Comparison of ENCODE assay signal across 18 mouse cellular contexts in the genomic region with DNA sequence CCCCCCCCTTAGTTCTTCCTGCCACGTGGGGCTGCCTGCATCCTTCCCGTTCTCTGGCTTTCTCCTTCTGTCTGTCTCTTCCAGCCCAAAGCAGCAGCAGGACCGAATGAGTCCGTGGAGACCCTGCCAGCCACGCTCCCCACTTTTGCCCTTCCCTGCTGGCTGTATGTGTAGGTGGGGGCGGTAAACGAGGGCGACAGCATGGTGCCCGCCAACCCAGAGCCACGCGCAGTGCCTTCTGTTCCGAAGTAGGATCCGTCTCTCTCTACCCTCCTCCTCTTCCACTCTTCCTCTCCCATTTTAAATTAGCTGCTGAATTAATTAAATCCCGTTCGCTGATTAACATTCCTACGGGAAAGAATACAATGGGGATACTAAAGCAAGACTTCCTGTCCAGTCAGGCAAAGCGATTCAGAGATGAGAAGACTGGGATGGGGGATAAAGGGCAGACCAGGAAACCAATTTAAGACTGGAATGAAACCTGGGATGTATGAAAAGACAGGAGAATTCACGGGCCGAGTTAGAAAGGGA. TPM values are rescaled to one million over a fixed set of nuclear protein-coding genes. Genes with fewer than 3 reads are reported as not detected.
DNase-seq lines count a peak whose midpoint lies in the region; ATAC-seq lines count a peak whose summit lies in the region.
"Had no signal": no experiment of that assay in that cellular context is flagged by ENCODE, and none has a peak within 500 bp of the region (broad histone marks: within the 10 kb centered on the region; RNA-seq: fewer than 3 reads in every experiment).

No protein-coding gene starts in this region.

- no peaks in the 10 kb centered on the region for H3K36me3 ChIP-seq in embryonic facial prominence, embryonic 10.5 days (replicated peaks)
- H3K36me3 ChIP-seq in hindbrain, embryonic 14.5 days (replicated peaks; ENCODE audit: control insufficient read depth, insufficient read depth): no peaks in the 10 kb centered on the region
- no peaks in the 10 kb centered on the region for H3K36me3 ChIP-seq in neural tube, embryonic 13.5 days
- H3K36me3 ChIP-seq in heart, embryonic 10.5 days: no peaks in the 10 kb centered on the region
- H3K36me3 ChIP-seq: embryonic facial prominence, embryonic 13.5 days; limb, embryonic 15.5 days had no signal

- 35% methylated on average over 19 of the region's 19 CpGs for WGBS in embryonic facial prominence, embryonic 10.5 days
- WGBS in hindbrain, embryonic 14.5 days: 19% methylated on average over 19 of the region's 19 CpGs
- WGBS in neural tube, embryonic 13.5 days: 29% methylated on average over 19 of the region's 19 CpGs
- WGBS in heart, embryonic 10.5 days: 53% methylated on average over 19 of the region's 19 CpGs

- H3K9ac ChIP-seq in hindbrain, embryonic 14.5 days: peak overlapping the region; percentile 9; the same call in 1 of the 2 replicates
- no peak overlapping the region for H3K9ac ChIP-seq in neural tube, embryonic 13.5 days
- H3K9ac ChIP-seq: embryonic facial prominence, embryonic 13.5 days; limb, embryonic 15.5 days had no signal

- 0 out of 2 replicates have a peak overlapping the region, but pooled peaks have one; percentile 18 for H3K4me3 ChIP-seq in embryonic facial prominence, embryonic 10.5 days
- H3K4me3 ChIP-seq in hindbrain, embryonic 14.5 days (replicated peaks; ENCODE audit: low read length): no peak overlapping the region
- H3K4me3 ChIP-seq in neural tube, embryonic 13.5 days: no peak overlapping the region
- H3K4me3 ChIP-seq in heart, embryonic 10.5 days: no peak overlapping the region
- H3K4me3 ChIP-seq: embryonic facial prominence, embryonic 13.5 days; gastrocnemius, adult 2 months; limb, embryonic 15.5 days; myocyte had no signal

- peak; percentile 40 to 42 for DNase-seq in cerebellum, postnatal 25 days
- no peak for DNase-seq in cerebellum, postnatal 4 days (ENCODE audit: low spot score in 2 of 2)
- no peak for DNase-seq in embryonic facial prominence, embryonic 10.5 days (ENCODE audit: low spot score)
- no peak for DNase-seq in hindbrain, embryonic 14.5 days (ENCODE audit: low spot score)
- no peak for DNase-seq in urinary bladder, postnatal 36 days (ENCODE audit: low spot score in 2 of 2)
- no peak for DNase-seq in heart, embryonic 10.5 days (ENCODE audit: low spot score)
- no peak for DNase-seq in kidney, postnatal 36 days
- DNase-seq: adrenal gland, adult 8-10 months; cerebellum, adult 11-12 months; gastrocnemius, adult 2 months; kidney, adult 18-20 months had no signal

- H3K27me3 ChIP-seq in embryonic facial prominence, embryonic 10.5 days (replicated peaks; ENCODE audit: low read depth, poor library complexity, severe bottlenecking): no peaks in the 10 kb centered on the region
- no peaks in the 10 kb centered on the region for H3K27me3 ChIP-seq in hindbrain, embryonic 14.5 days (ENCODE audit: control insufficient read depth, insufficient read depth, low read length)
- no peaks in the 10 kb centered on the region for H3K27me3 ChIP-seq in neural tube, embryonic 13.5 days
- no peaks in the 10 kb centered on the region for H3K27me3 ChIP-seq in heart, embryonic 10.5 days (ENCODE audit: insufficient read depth, poor library complexity, severe bottlenecking)
- H3K27me3 ChIP-seq: embryonic facial prominence, embryonic 13.5 days; limb, embryonic 15.5 days had no signal

- peak overlapping the region; percentile 31 for H3K4me2 ChIP-seq in hindbrain, embryonic 14.5 days (replicated peaks)
- H3K4me2 ChIP-seq in neural tube, embryonic 13.5 days: peak overlapping the region; percentile 34
- H3K4me2 ChIP-seq: embryonic facial prominence, embryonic 13.5 days; limb, embryonic 15.5 days had no signal

- H3K27ac ChIP-seq in embryonic facial prominence, embryonic 10.5 days (replicated peaks): no peak overlapping the region; the same call in 1 of the 2 replicates
- H3K27ac ChIP-seq in hindbrain, embryonic 14.5 days: peak overlapping the region; percentile 51
- H3K27ac ChIP-seq in neural tube, embryonic 13.5 days (replicated peaks): peak overlapping the region; percentile 86
- no peak overlapping the region for H3K27ac ChIP-seq in heart, embryonic 10.5 days
- H3K27ac ChIP-seq: embryonic facial prominence, embryonic 13.5 days; gastrocnemius, adult 2 months; limb, embryonic 15.5 days had no signal

- H3K9me3 ChIP-seq in embryonic facial prominence, embryonic 10.5 days: no peaks in the 10 kb centered on the region
- H3K9me3 ChIP-seq in hindbrain, embryonic 14.5 days (ENCODE audit: control insufficient read depth, low read length): no peaks in the 10 kb centered on the region
- H3K9me3 ChIP-seq in neural tube, embryonic 13.5 days: no peaks in the 10 kb centered on the region
- no peaks in the 10 kb centered on the region for H3K9me3 ChIP-seq in heart, embryonic 10.5 days
- H3K9me3 ChIP-seq: embryonic facial prominence, embryonic 13.5 days; limb, embryonic 15.5 days had no signal

- H3K4me1 ChIP-seq in embryonic facial prominence, embryonic 10.5 days: peaks cover 26% of the 10 kb centered on the region
- peaks cover 27% of the 10 kb centered on the region for H3K4me1 ChIP-seq in hindbrain, embryonic 14.5 days (replicated peaks; ENCODE audit: control insufficient read depth, insufficient read depth, low read length)
- peaks cover 47% of the 10 kb centered on the region for H3K4me1 ChIP-seq in neural tube, embryonic 13.5 days (replicated peaks)
- peaks cover 16% of the 10 kb centered on the region for H3K4me1 ChIP-seq in heart, embryonic 10.5 days

- 0 out of 2 replicates have a peak, but pooled peaks have one; percentile 14 for ATAC-seq in hindbrain, embryonic 14.5 days (ENCODE audit: low FRiP score)
- peak; percentile 36; the same call in 1 of the 2 replicates for ATAC-seq in neural tube, embryonic 13.5 days (ENCODE audit: low read depth)

RNA-seq across cellular contexts. Expression of gene Ngdn, which starts 17.5 kb away (rescaled TPM):
- 91.1 and 94.2 TPM in 2 replicates for polyA plus RNA-seq in embryonic facial prominence, embryonic 10.5 days (2016; fragmentation: Nextera tagmentation; extraction: Ambion mirVana)
- polyA plus RNA-seq in hindbrain, embryonic 14.5 days (2014; fragmentation: Nextera tagmentation; extraction: Ambion mirVana): 42.6 and 43.1 TPM in 2 replicates
- polyA plus RNA-seq in neural tube, embryonic 13.5 days (2015; fragmentation: Nextera tagmentation; extraction: Ambion mirVana): 56.4 and 61.9 TPM in 2 replicates
- 73.7 and 88.8 TPM in 2 replicates for polyA plus RNA-seq in heart, embryonic 10.5 days (2016; fragmentation: Nextera tagmentation; extraction: Ambion mirVana)

RNA-seq across cellular contexts. Expression of gene Myh7, which starts 38.3 kb away (rescaled TPM):
- 1.9 and 8.4 TPM in 2 replicates for polyA plus RNA-seq in embryonic facial prominence, embryonic 10.5 days (2016; fragmentation: Nextera tagmentation; extraction: Ambion mirVana)
- 5.6 and 6.7 TPM in 2 replicates for polyA plus RNA-seq in hindbrain, embryonic 14.5 days (2014; fragmentation: Nextera tagmentation; extraction: Ambion mirVana)
- polyA plus RNA-seq in neural tube, embryonic 13.5 days (2015; fragmentation: Nextera tagmentation; extraction: Ambion mirVana): 7.6 and 10.3 TPM in 2 replicates
- polyA plus RNA-seq in heart, embryonic 10.5 days (2016; fragmentation: Nextera tagmentation; extraction: Ambion mirVana): 2,022 and 5,104 TPM in 2 replicates

RNA-seq across cellular contexts. Expression of gene Gm17428, which starts 56.0 kb away (rescaled TPM):
- not detected in 2 replicates for polyA plus RNA-seq in embryonic facial prominence, embryonic 10.5 days (2016; fragmentation: Nextera tagmentation; extraction: Ambion mirVana)
- not detected in 2 replicates for polyA plus RNA-seq in hindbrain, embryonic 14.5 days (2014; fragmentation: Nextera tagmentation; extraction: Ambion mirVana)
- not detected in 2 replicates for polyA plus RNA-seq in neural tube, embryonic 13.5 days (2015; fragmentation: Nextera tagmentation; extraction: Ambion mirVana)
- polyA plus RNA-seq in heart, embryonic 10.5 days (2016; fragmentation: Nextera tagmentation; extraction: Ambion mirVana): not detected in 2 replicates
- polyA plus RNA-seq: embryonic facial prominence, embryonic 13.5 days; heart, embryonic 16.5 days; limb, embryonic 15.5 days; myocyte; stomach, embryonic 14.5 days; urinary bladder, adult 2 months had no signal

RNA-seq across cellular contexts. Expression of gene Zfhx2, which starts 59.4 kb away (rescaled TPM):
- polyA plus RNA-seq in embryonic facial prominence, embryonic 10.5 days (2016; fragmentation: Nextera tagmentation; extraction: Ambion mirVana): 6.1 and 6.8 TPM in 2 replicates
- 17.8 and 21.5 TPM in 2 replicates for polyA plus RNA-seq in hindbrain, embryonic 14.5 days (2014; fragmentation: Nextera tagmentation; extraction: Ambion mirVana)
- polyA plus RNA-seq in neural tube, embryonic 13.5 days (2015; fragmentation: Nextera tagmentation; extraction: Ambion mirVana): 30.4 and 33.6 TPM in 2 replicates
- 3.8 and 4.2 TPM in 2 replicates for polyA plus RNA-seq in heart, embryonic 10.5 days (2016; fragmentation: Nextera tagmentation; extraction: Ambion mirVana)

Comparison
In these comparisons a context has a peak if more than half of its experiments do, and no peak if none do; other contexts are left out.
1. DNase-seq: peak in cerebellum, postnatal 25 days (2 of 2); none in cerebellum, postnatal 4 days (0 of 2), embryonic facial prominence, embryonic 10.5 days (single experiment), hindbrain, embryonic 14.5 days (single experiment), urinary bladder, postnatal 36 days (0 of 2), heart, embryonic 10.5 days (single experiment) and kidney, postnatal 36 days (0 of 2).
2. H3K27ac ChIP-seq: peak in hindbrain, embryonic 14.5 days (single experiment) and neural tube, embryonic 13.5 days (single experiment); none in embryonic facial prominence, embryonic 10.5 days (single experiment) and heart, embryonic 10.5 days (single experiment).
3. RNA of gene Myh7, which starts 38.3 kb away (polyA plus RNA-seq): 2,022 to 5,104 TPM in heart, embryonic 10.5 days; 7.6 to 10.3 TPM in neural tube, embryonic 13.5 days, 5.6 to 6.7 TPM in hindbrain, embryonic 14.5 days and 1.9 to 8.4 TPM in embryonic facial prominence, embryonic 10.5 days; every median in the first group is over 100 times any median in the second.